Mouse (Mus musculus): ENCODE data around the gene Dnajb4.

DNA sequence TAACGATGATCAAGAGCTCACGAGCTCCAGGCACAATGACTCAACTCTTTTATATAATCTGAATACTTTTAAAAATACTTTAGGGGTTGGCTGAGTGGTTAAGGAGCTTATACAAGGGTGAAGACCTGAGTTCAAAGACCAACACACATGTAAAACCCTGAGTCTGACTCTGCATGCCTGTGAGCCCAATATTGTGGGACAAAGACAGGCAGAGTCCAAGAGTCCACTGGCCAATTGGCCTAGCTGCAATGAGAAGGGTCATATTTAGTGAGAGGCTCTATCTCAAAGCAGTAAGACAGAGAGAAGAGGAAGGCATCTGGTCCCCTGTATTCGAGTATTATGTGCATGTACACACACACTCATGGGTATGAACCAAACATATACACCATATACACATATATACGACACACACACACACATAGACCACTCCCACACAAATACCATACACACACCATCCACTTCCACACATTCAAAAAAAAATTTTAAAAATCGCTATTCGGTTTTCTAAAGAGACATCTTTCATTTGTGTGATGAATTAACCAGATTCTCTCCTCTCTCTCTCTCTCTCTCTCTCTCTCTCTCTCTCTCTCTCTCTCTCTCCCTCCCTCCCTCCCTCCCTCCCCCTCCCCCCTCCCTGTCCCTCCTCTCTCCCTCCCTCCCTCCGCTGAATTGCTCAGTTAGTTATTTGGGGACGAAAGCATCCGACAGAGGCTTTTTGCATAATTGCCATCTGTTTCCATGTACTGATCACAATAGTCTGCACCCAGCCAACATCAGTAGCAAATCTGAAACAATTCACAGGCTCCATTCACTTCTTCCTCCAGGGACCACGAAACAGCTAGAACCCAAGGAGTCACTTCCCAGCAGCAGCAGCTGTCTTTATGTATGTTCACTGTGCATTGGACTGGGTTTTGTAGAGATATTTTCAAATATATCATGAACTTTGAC, 51.5 kb downstream of the Dnajb4 start:
- TF ChIP-seq GATA1 (IDR thresholded peaks at IDR 0.05; ENCODE audit: borderline replicate concordance, low read length) (no peak), FLI1 (IDR thresholded peaks at IDR 0.05; ENCODE audit: low read length) (no peak)

Measured in megakaryocyte, embryonic 14.5 days (primary cell).